Mouse (Mus musculus) small intestine, adult 2 months (tissue): ENCODE data around the gene Cacng4. TPM values are rescaled to one million over a fixed set of nuclear protein-coding genes. Genes with fewer than 3 reads are reported as not detected.

Experiments used
- H3K27ac ChIP-seq: fragments of 200-500 bp; 2 replicates; pipeline ENCODE4 v1.5.1; 2012; ENCODE audit warnings: low read depth, low read length, control low read depth, inconsistent platforms; ENCODE audit not compliant: insufficient read depth
- H3K27me3 ChIP-seq: fragments of 200-500 bp; 2 replicates; pipeline ENCODE4 v1.6.1; 2012; ENCODE audit warnings: mild to moderate bottlenecking, moderate library complexity, low read length, inconsistent platforms; ENCODE audit not compliant: control insufficient read depth, insufficient read depth
- H3K36me3 ChIP-seq: fragments of 200-500 bp; 2 replicates; pipeline ENCODE4 v1.6.1; 2012; ENCODE audit warnings: mild to moderate bottlenecking, low read length, control low read depth, inconsistent platforms; ENCODE audit not compliant: control insufficient read depth, insufficient read depth
- H3K4me1 ChIP-seq: fragments of 200-500 bp; 2 replicates; pipeline ENCODE4 v1.6.1; 2012; ENCODE audit warnings: low read length, inconsistent platforms, mixed read lengths; ENCODE audit not compliant: control insufficient read depth, insufficient read depth, insufficient read length
- H3K4me3 ChIP-seq: fragments of 200-500 bp; 2 replicates; pipeline ENCODE4 v1.5.1; 2012; ENCODE audit warnings: low read depth, mild to moderate bottlenecking, control low read depth, inconsistent platforms, low read length, moderate library complexity
- CTCF ChIP-seq: fragments of 200-500 bp; IDR thresholded peaks from 2 replicates; pipeline ENCODE4 v1.5.1; 2012; ENCODE audit warnings: low read depth, mild to moderate bottlenecking, control low read depth, inconsistent platforms, low read length, moderate library complexity, mixed read lengths; ENCODE audit not compliant: insufficient replicate concordance, insufficient read length; ENCODE audit errors: extremely low read depth
- POLR2A ChIP-seq: fragments of 200-500 bp; IDR thresholded peaks from 2 replicates; pipeline ENCODE4 v1.6.1; 2012; ENCODE audit warnings: low read depth, mild to moderate bottlenecking, control low read depth, inconsistent platforms, low read length, moderate library complexity
- WGBS: fragments of 180-500 bp; shearing (Covaris S2); methylation state at CpG from one replicate; pipeline ENCODE4 v1.1.7; 2018; 5-methylcytosine and 5-hydroxymethylcytosine counted together
- polyA plus RNA-seq: library from polyadenylated mRNA; depleted of rRNA; stranded (reverse); fragments of >200 nt; gene quantifications from 2 replicates; pipeline ENCODE4 v1.2.3, GENCODE M21; 2012

The Cacng4 gene
- polyA plus RNA-seq, 1 experiment, result 0.24 TPM

- Histone ChIP-seq H3K36me3 (no peaks in the 10 kb centered on the region), H3K27me3 (no peaks in the 10 kb centered on the region), H3K4me3 (no peak overlapping the region), H3K27ac (no peak overlapping the region), H3K4me1 (no peaks in the 10 kb centered on the region)
- WGBS, result 72% methylated on average over 4 of the region's 4 CpGs
- TF ChIP-seq POLR2A (no peak), CTCF (no peak)
Measured at GRCm38 (mm10) chr11:107730940-107731339, 63.4 kb downstream of the Cacng4 start.

GRCm38 (mm10) chr11:107729141-107729540 is 65.2 kb downstream of the Cacng4 start:
- Histone ChIP-seq H3K4me1 (no peaks in the 10 kb centered on the region), H3K27ac (no peak overlapping the region), H3K27me3 (no peaks in the 10 kb centered on the region), H3K4me3 (no peak overlapping the region), H3K36me3 (no peaks in the 10 kb centered on the region)
- WGBS, result 75% methylated on average over 7 of the region's 7 CpGs
- TF ChIP-seq CTCF, result no peak
- TF ChIP-seq POLR2A, result no peak

- Histone ChIP-seq H3K36me3 (no peaks in the 10 kb centered on the region), H3K27ac (no peak overlapping the region), H3K4me1 (no peaks in the 10 kb centered on the region), H3K27me3 (no peaks in the 10 kb centered on the region), H3K4me3 (no peak overlapping the region)
- 66% methylated on average over 13 of the region's 13 CpGs for WGBS
- TF ChIP-seq POLR2A, result no peak
- TF ChIP-seq CTCF, result no peak
Measured at GRCm38 (mm10) chr11:107728073-107728863, 66.1 kb downstream of the Cacng4 start.

- no peak overlapping the region for H3K4me3 ChIP-seq
- H3K4me1 ChIP-seq, result no peaks in the 10 kb centered on the region
- no peak overlapping the region for H3K27ac ChIP-seq
- TF ChIP-seq POLR2A, result no peak
- TF ChIP-seq CTCF, result no peak
- no peaks in the 10 kb centered on the region for H3K27me3 ChIP-seq
- H3K36me3 ChIP-seq, result no peaks in the 10 kb centered on the region
- 65% methylated on average over 8 of the region's 8 CpGs for WGBS
Measured at GRCm38 (mm10) chr11:107724603-107725002, 69.8 kb downstream of the Cacng4 start.

GRCm38 (mm10) chr11:107721057-107721456 is 73.3 kb downstream of the Cacng4 start:
- WGBS, result 84% methylated on average over 7 of the region's 7 CpGs
- no peaks in the 10 kb centered on the region for H3K4me1 ChIP-seq
- no peak overlapping the region for H3K4me3 ChIP-seq
- no peaks in the 10 kb centered on the region for H3K27me3 ChIP-seq
- H3K27ac ChIP-seq, result no peak overlapping the region
- H3K36me3 ChIP-seq, result no peaks in the 10 kb centered on the region
- TF ChIP-seq CTCF (no peak), POLR2A (no peak)

GRCm38 (mm10) chr11:107720264-107721021 is 73.9 kb downstream of the Cacng4 start:
- Histone ChIP-seq H3K4me3 (no peak overlapping the region), H3K27ac (no peak overlapping the region), H3K4me1 (no peaks in the 10 kb centered on the region), H3K27me3 (no peaks in the 10 kb centered on the region), H3K36me3 (no peaks in the 10 kb centered on the region)
- WGBS, result 85% methylated on average over 9 of the region's 9 CpGs
- TF ChIP-seq CTCF (no peak), POLR2A (no peak)

GRCm38 (mm10) chr11:107716332-107716938 is 77.9 kb downstream of the Cacng4 start, which contains the start of gene Cacng1:
Cacng1 (minus strand) TSS chr11:107716522.
- Histone ChIP-seq H3K27me3 (no peaks in the 10 kb centered on the region), H3K4me1 (no peaks in the 10 kb centered on the region), H3K27ac (no peak within 1 kb of the TSS), H3K4me3 (no peak within 1 kb of the TSS), H3K36me3 (no peaks in the 10 kb centered on the region)
- no peak for TF ChIP-seq POLR2A
- no peak for TF ChIP-seq CTCF
- WGBS, result 74% methylated on average over 16 of the region's 16 CpGs
